Mouse (Mus musculus): ENCODE data around the gene Tifab. TPM values are rescaled to one million over a fixed set of nuclear protein-coding genes. Genes with fewer than 3 reads are reported as not detected.

The Tifab gene
- polyA plus RNA-seq, 1 experiment from 2014 or later = 0.64 TPM

DNA sequence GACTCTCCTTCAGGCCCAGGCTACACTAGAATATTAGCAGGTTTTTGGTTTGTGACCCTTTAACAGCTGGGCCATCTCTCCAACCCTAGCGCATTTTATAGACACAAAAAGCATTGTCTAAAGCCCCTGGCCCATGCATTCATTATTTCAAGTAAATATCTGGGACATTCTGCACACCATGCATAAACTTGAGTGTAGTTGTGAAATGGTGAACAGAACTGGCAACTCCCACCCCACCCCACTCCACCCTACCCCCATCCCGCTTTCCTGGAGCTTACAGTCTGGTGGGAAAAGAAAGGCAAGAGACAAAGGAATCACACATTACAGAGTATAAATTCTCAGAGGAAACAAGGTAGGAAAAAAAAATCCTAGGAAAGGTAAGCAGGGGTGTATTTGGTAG, 42.5 kb downstream of the Tifab start, which contains the start of gene H2afy:
TSS of gene H2afy (minus strand) at position 162 of the 400 bp plus-strand sequence.
- 80% methylated on average over 2 of the region's 2 CpGs for WGBS
- Histone ChIP-seq H3K27me3 (ENCODE audit: control insufficient read depth, insufficient read depth, low read length) (no peaks in the 10 kb centered on the region), H3K9ac (replicated peaks; ENCODE audit: low read length) (peak within 1 kb of the TSS; percentile 93), H3K36me3 (ENCODE audit: control insufficient read depth, insufficient read depth, low read length) (no peaks in the 10 kb centered on the region), H3K4me1 (ENCODE audit: control insufficient read depth, insufficient read depth, low read length) (peaks cover 24% of the 10 kb centered on the region), H3K4me3 (replicated peaks; ENCODE audit: low read depth, low read length) (peak within 1 kb of the TSS; percentile 93), H3K27ac (replicated peaks; ENCODE audit: low read depth, low read length) (peak within 1 kb of the TSS; percentile 89), H3K9me3 (ENCODE audit: control insufficient read depth, low read length) (no peaks in the 10 kb centered on the region), H3K4me2 (ENCODE audit: low read length) (peak within 1 kb of the TSS; percentile 75)
- DNase-seq (no peak), ATAC-seq (ENCODE audit: low FRiP score, low TSS enrichment) (no peak)

DNA sequence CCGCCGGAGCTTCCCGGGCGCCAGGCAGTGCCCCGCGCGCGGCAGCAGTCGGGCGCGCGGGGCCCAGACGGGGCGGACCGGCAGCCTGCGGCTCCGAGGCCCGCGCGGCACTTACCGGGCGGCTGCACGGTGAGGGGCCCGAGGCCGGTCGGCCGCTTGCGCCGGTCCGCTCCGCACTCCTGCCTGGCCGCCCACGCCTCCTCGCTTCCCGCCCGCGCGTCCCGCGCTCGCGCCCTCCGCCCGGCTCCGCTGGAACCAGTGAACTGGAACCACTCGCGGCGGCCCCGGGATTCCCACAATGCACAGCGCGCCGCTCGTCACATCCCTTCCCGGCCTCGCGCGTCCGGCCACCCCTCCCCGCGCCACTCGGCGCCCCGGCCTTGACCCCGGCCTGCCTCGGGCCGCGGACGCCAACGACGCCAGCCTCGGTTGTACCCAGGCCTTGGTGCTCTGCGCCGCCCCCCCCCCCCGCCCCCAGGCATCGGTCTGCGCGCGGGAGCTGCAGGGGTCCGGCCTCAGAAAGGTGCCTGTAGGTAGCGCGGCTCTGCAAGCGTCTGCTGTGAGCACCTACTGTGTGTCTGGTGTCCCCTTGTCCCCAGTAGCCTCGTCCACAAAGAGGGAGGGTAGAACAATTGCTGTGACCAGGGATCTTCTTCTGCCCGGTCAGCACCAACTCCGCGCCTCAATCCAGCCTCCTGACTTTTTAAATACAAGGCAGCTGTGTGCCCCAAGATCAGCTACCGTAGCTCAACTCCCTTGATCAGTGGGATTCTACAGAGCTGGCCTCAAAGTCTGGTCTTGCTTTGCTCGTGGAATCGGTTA, 43.2 kb downstream of the Tifab start:
- Histone ChIP-seq H3K27ac (replicated peaks; ENCODE audit: low read depth, low read length) (peak overlapping the region; percentile 89), H3K36me3 (ENCODE audit: control insufficient read depth, insufficient read depth, low read length) (no peaks in the 10 kb centered on the region), H3K9me3 (ENCODE audit: control insufficient read depth, low read length) (no peaks in the 10 kb centered on the region), H3K4me2 (ENCODE audit: low read length) (peak overlapping the region; percentile 75), H3K27me3 (ENCODE audit: control insufficient read depth, insufficient read depth, low read length) (no peaks in the 10 kb centered on the region), H3K4me1 (ENCODE audit: control insufficient read depth, insufficient read depth, low read length) (peaks cover 24% of the 10 kb centered on the region), H3K9ac (replicated peaks; ENCODE audit: low read length) (peak overlapping the region; percentile 93), H3K4me3 (replicated peaks; ENCODE audit: low read depth, low read length) (peak overlapping the region; percentile 93)
- ATAC-seq (ENCODE audit: low FRiP score, low TSS enrichment) = peak; percentile 86
- 1% methylated on average over 78 of the region's 89 CpGs for whole genome bisulfite sequencing
- peak; percentile 92 for DNase-seq

DNA sequence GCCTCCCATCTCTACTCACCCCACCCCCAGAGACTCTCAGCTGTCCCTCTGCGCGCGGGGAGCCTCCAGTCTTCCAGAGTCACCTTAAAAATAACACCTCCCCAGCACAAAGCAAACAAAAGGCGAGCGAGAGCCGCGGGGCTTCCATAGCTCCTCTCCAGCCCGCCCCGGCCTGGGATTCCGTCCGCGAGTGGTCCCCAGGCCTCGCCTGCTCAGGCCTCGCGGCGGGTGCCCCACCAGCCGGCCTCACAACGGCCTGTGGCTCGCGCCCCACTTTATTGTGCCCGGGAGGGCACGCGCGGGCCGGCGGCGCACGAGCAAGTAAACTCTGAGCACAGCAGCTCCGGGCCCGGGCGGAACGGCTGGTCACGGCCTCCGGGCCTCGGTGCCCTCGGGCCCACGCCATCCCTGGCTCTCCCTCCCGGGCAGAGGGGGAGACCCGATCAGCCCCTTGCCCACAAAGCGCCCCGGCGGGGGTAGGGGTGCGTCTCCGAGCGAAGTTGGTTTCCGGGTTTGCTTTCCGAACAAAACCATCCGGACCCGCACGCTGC, 44.0 kb downstream of the Tifab start:
- peak overlapping the region; percentile 93 for H3K9ac ChIP-seq (replicated peaks; ENCODE audit: low read length)
- peak overlapping the region; percentile 93 for H3K4me3 ChIP-seq (replicated peaks; ENCODE audit: low read depth, low read length)
- under 1% methylated on average over 50 of the region's 50 CpGs for WGBS
- DNase-seq (peak; percentile 51), ATAC-seq (ENCODE audit: low FRiP score, low TSS enrichment) (peak; percentile 41)
- peak overlapping the region; percentile 89 for H3K27ac ChIP-seq (replicated peaks; ENCODE audit: low read depth, low read length)
- H3K4me1 ChIP-seq (ENCODE audit: control insufficient read depth, insufficient read depth, low read length) = peaks cover 24% of the 10 kb centered on the region
- H3K36me3 ChIP-seq (ENCODE audit: control insufficient read depth, insufficient read depth, low read length) = no peaks in the 10 kb centered on the region
- peak overlapping the region; percentile 75 for H3K4me2 ChIP-seq (ENCODE audit: low read length)
- H3K27me3 ChIP-seq (ENCODE audit: control insufficient read depth, insufficient read depth, low read length) = no peaks in the 10 kb centered on the region
- no peaks in the 10 kb centered on the region for H3K9me3 ChIP-seq (ENCODE audit: control insufficient read depth, low read length)

DNA sequence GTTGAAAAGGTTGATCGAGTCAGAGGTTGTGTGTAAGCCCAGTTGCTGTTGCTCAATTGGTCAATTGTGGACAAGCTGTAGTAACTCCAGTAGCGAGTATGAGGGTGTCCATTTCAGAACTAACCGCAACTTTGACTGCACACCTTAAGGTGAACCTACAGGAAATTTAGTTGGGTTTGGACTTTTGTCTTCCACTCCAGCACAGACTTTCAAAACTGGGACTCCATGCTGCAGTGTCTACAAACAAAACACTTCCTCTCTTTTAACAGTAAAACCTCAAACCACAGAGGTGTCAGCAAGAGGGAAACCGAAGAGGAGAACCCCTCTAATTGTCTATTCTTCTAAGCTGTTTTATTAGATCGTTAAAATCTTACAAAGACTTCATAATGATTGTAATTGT, 44.7 kb downstream of the Tifab start:
- H3K4me3 ChIP-seq (replicated peaks; ENCODE audit: low read depth, low read length) = peak overlapping the region; percentile 93
- DNase-seq (no peak), ATAC-seq (ENCODE audit: low FRiP score, low TSS enrichment) (no peak)
- peaks cover 24% of the 10 kb centered on the region for H3K4me1 ChIP-seq (ENCODE audit: control insufficient read depth, insufficient read depth, low read length)
- H3K27me3 ChIP-seq (ENCODE audit: control insufficient read depth, insufficient read depth, low read length) = no peaks in the 10 kb centered on the region
- no peaks in the 10 kb centered on the region for H3K36me3 ChIP-seq (ENCODE audit: control insufficient read depth, insufficient read depth, low read length)
- WGBS = 54% methylated on average over 5 of the region's 5 CpGs
- no peak overlapping the region for H3K27ac ChIP-seq (replicated peaks; ENCODE audit: low read depth, low read length)
- H3K9me3 ChIP-seq (ENCODE audit: control insufficient read depth, low read length) = no peaks in the 10 kb centered on the region
- peak overlapping the region; percentile 93 for H3K9ac ChIP-seq (replicated peaks; ENCODE audit: low read length)
- H3K4me2 ChIP-seq (ENCODE audit: low read length) = peak overlapping the region; percentile 75

DNA sequence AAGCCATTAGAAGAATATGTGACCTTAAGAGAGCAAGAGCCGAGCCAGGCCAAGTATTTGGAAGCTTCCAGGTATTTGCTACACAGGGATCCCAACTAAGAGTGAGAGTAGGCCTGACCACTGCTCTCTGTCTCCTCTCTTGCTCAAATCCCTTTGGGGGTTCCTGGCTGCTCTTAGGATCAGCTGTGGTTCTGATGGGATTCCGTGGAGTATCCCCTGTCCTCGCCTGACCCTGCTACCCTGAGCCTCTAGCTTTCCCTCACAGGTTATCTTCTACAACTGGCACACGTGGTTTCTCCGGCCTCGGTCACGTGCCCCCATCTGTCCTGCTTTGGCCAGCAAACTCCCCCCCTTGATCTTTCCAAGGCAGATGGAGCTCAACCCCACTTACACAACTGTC, 45.7 kb downstream of the Tifab start:
- Histone ChIP-seq H3K4me3 (replicated peaks; ENCODE audit: low read depth, low read length) (no peak overlapping the region), H3K27ac (replicated peaks; ENCODE audit: low read depth, low read length) (no peak overlapping the region), H3K9ac (replicated peaks; ENCODE audit: low read length) (no peak overlapping the region), H3K4me1 (ENCODE audit: control insufficient read depth, insufficient read depth, low read length) (peaks cover 24% of the 10 kb centered on the region), H3K36me3 (ENCODE audit: control insufficient read depth, insufficient read depth, low read length) (peaks cover 5% of the 10 kb centered on the region), H3K9me3 (ENCODE audit: control insufficient read depth, low read length) (no peaks in the 10 kb centered on the region), H3K27me3 (ENCODE audit: control insufficient read depth, insufficient read depth, low read length) (no peaks in the 10 kb centered on the region), H3K4me2 (ENCODE audit: low read length) (peak overlapping the region; percentile 75; the same call in 1 of the 2 replicates)
- ATAC-seq (ENCODE audit: low FRiP score, low TSS enrichment) = no peak
- WGBS = 87% methylated on average over 7 of the region's 7 CpGs
- no peak for DNase-seq

DNA sequence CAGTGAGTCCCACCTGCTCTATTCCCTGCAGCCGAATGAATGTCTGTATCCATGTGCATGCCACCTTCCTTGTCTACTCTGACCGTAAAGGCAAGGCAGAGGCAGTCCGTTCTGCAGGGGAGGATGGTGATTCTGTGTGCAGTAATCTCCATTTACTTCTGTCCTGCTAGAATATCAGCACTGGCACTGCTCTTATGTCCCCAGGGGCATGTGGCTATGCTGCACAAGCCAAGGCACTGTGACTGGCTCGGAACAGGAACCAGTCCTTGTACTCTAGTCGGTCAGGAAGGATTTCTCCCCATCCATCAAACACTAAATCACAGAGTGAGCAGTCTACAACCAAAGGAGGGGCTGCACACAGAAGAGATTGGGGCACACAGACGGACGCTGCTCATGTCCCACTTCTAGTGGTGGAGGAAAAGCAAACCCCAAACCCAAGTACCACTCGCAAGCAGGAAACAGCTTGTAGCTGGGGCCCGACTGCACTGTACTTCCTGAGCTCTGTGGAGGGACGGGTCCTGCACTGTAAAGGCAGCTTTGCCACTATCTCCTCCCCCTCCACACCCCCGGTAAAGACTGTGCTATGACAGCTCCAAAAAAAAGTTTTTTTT, 46.3 kb downstream of the Tifab start:
- 90% methylated on average over 11 of the region's 11 CpGs for WGBS

DNA sequence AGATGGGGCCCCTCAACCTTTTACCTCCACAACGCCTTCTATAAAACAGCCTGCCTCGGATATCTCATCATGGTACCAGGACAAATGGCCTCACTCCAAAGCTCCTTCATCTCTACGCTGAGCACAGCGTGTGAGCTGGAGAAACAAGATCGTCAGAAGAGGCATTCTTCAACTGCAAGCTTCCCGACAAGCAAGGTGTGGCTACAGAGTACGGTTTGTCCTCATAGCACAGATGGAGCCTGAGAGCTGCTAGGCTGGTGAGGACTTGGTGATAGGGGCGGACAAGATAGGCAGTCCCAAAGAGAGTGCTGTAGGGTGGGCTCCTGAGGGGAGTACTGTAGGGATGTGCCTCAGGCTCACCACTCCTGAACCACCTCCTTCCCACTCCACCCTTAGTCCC, 48.1 kb downstream of the Tifab start:
- H3K27me3 ChIP-seq (ENCODE audit: control insufficient read depth, insufficient read depth, low read length) = no peaks in the 10 kb centered on the region
- peaks cover 29% of the 10 kb centered on the region for H3K36me3 ChIP-seq (ENCODE audit: control insufficient read depth, insufficient read depth, low read length)
- peaks cover 19% of the 10 kb centered on the region for H3K4me1 ChIP-seq (ENCODE audit: control insufficient read depth, insufficient read depth, low read length)
- DNase-seq (no peak), ATAC-seq (ENCODE audit: low FRiP score, low TSS enrichment) (no peak)
- no peak overlapping the region for H3K4me3 ChIP-seq (replicated peaks; ENCODE audit: low read depth, low read length)
- no peak overlapping the region for H3K9ac ChIP-seq (replicated peaks; ENCODE audit: low read length)
- WGBS = 92% methylated on average over 8 of the region's 8 CpGs
- no peaks in the 10 kb centered on the region for H3K9me3 ChIP-seq (ENCODE audit: control insufficient read depth, low read length)
- H3K4me2 ChIP-seq (ENCODE audit: low read length) = no peak overlapping the region
- H3K27ac ChIP-seq (replicated peaks; ENCODE audit: low read depth, low read length) = no peak overlapping the region

More for the DNA sequence above, 46.3 kb downstream of the Tifab start:
- Histone ChIP-seq H3K4me1 (ENCODE audit: control insufficient read depth, insufficient read depth, low read length) (peaks cover 24% of the 10 kb centered on the region), H3K9ac (replicated peaks; ENCODE audit: low read length) (no peak overlapping the region), H3K27me3 (ENCODE audit: control insufficient read depth, insufficient read depth, low read length) (no peaks in the 10 kb centered on the region), H3K36me3 (ENCODE audit: control insufficient read depth, insufficient read depth, low read length) (peaks cover 10% of the 10 kb centered on the region), H3K4me2 (ENCODE audit: low read length) (no peak overlapping the region), H3K9me3 (ENCODE audit: control insufficient read depth, low read length) (no peaks in the 10 kb centered on the region), H3K27ac (replicated peaks; ENCODE audit: low read depth, low read length) (no peak overlapping the region), H3K4me3 (replicated peaks; ENCODE audit: low read depth, low read length) (no peak overlapping the region)
- no peak for DNase-seq
- no peak for ATAC-seq (ENCODE audit: low FRiP score, low TSS enrichment)

DNA sequence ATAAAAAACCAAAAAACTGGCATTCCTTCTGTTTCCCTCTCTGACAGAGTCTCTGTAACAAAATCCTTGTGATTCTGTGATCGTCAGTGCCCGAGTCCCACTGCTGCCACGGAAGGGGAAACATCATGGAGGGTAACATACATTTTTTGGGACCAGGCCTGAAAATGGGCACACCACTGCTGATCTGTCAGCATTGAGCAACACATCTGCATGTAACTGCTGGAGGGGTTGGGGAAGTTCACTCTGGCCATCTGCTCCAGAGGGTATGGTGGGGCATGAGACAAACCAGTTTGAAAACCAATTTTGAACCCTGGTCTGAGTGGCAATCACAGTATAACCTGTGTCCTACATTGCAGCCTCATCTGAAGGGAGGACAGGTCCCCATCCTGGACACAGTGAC, 49.1 kb downstream of the Tifab start:
- H3K36me3 ChIP-seq (ENCODE audit: control insufficient read depth, insufficient read depth, low read length) = peaks cover 39% of the 10 kb centered on the region
- no peaks in the 10 kb centered on the region for H3K27me3 ChIP-seq (ENCODE audit: control insufficient read depth, insufficient read depth, low read length)
- DNase-seq = no peak
- H3K9ac ChIP-seq (replicated peaks; ENCODE audit: low read length) = no peak overlapping the region
- ATAC-seq (ENCODE audit: low FRiP score, low TSS enrichment) = no peak
- H3K4me2 ChIP-seq (ENCODE audit: low read length) = no peak overlapping the region
- H3K4me3 ChIP-seq (replicated peaks; ENCODE audit: low read depth, low read length) = no peak overlapping the region
- no peaks in the 10 kb centered on the region for H3K9me3 ChIP-seq (ENCODE audit: control insufficient read depth, low read length)
- H3K27ac ChIP-seq (replicated peaks; ENCODE audit: low read depth, low read length) = no peak overlapping the region
- 97% methylated on average over 3 of the region's 3 CpGs for WGBS
- peaks cover 19% of the 10 kb centered on the region for H3K4me1 ChIP-seq (ENCODE audit: control insufficient read depth, insufficient read depth, low read length)
